ENCODE assay signal across 14 mouse cellular contexts in the genomic region with DNA sequence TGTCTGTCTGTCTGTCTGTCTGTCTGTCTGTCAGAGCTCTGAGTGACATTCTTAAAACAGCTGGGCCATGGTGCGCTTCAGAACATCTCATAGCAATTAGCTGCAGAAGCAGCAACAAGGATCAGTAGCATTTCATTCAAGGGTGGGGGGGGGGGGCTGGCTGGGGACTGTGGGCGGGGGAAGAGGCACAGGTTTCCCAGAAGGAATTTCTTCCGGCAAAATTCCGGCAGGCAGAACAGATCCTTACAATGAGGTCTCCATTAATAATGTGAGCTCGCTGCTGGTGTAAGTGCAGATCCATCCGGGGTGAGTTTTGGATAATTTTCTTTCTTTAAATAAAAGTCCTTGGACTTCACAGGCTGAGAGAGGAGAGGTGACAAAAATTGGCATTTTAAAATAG. TPM values are rescaled to one million over a fixed set of nuclear protein-coding genes. Genes with fewer than 3 reads are reported as not detected.
DNase-seq lines count a peak whose midpoint lies in the region; ATAC-seq and TF ChIP-seq lines count a peak whose summit lies in the region.
"Had no signal": no experiment of that assay in that cellular context is flagged by ENCODE, and none has a peak within 500 bp of the region (broad histone marks: within the 10 kb centered on the region; RNA-seq: fewer than 3 reads in every experiment).

No protein-coding gene starts in this region.

- WGBS in heart, embryonic 15.5 days, result 20% methylated on average over 6 of the region's 6 CpGs
- 6% methylated on average over 5 of the region's 6 CpGs for WGBS in forebrain, embryonic 13.5 days
- 9% methylated on average over 6 of the region's 6 CpGs for WGBS in midbrain, embryonic 15.5 days
- WGBS in liver, embryonic 11.5 days, result 44% methylated on average over 6 of the region's 6 CpGs

- H3K9me3 ChIP-seq in heart, embryonic 15.5 days (replicated peaks), result no peaks in the 10 kb centered on the region
- H3K9me3 ChIP-seq in forebrain, embryonic 13.5 days (replicated peaks), result no peaks in the 10 kb centered on the region
- no peaks in the 10 kb centered on the region for H3K9me3 ChIP-seq in midbrain, embryonic 15.5 days
- no peaks in the 10 kb centered on the region for H3K9me3 ChIP-seq in liver, embryonic 11.5 days (ENCODE audit: control insufficient read depth, low read length)
- H3K9me3 ChIP-seq: limb, embryonic 15.5 days; stomach, embryonic 15.5 days had no signal

- H3K36me3 ChIP-seq in heart, embryonic 15.5 days, result no peaks in the 10 kb centered on the region
- no peaks in the 10 kb centered on the region for H3K36me3 ChIP-seq in forebrain, embryonic 13.5 days (ENCODE audit: poor library complexity, severe bottlenecking)
- no peaks in the 10 kb centered on the region for H3K36me3 ChIP-seq in midbrain, embryonic 15.5 days (replicated peaks)
- no peaks in the 10 kb centered on the region for H3K36me3 ChIP-seq in liver, embryonic 11.5 days (ENCODE audit: control insufficient read depth, insufficient read depth, low read length)
- H3K36me3 ChIP-seq: limb, embryonic 15.5 days; stomach, embryonic 15.5 days had no signal

- no peak for ATAC-seq in heart, embryonic 15.5 days (replicated peaks; ENCODE audit: insufficient number of reproducible peaks, insufficient read depth, low FRiP score, low read depth)
- ATAC-seq in forebrain, embryonic 13.5 days, result no peak
- no peak for ATAC-seq in midbrain, embryonic 15.5 days (replicated peaks)
- no peak for ATAC-seq in liver, embryonic 11.5 days (replicated peaks; ENCODE audit: low FRiP score)
- ATAC-seq: lung, postnatal 0 days had no signal

- no peak for DNase-seq in heart, adult 9 months (ENCODE audit: low spot score in 2 of 2)
- peak; percentile 9 for DNase-seq in brain, embryonic 14.5 days (ENCODE audit: low read depth)
- DNase-seq in urinary bladder, postnatal 10 days (ENCODE audit: low spot score), result no peak
- DNase-seq in lung, adult 18-20 months, result no peak
- no peak for DNase-seq in liver, embryonic 11.5 days (ENCODE audit: low spot score)
- DNase-seq: kidney, adult 8-10 months had no signal

- H3K4me2 ChIP-seq in heart, embryonic 15.5 days, result 0 out of 2 replicates have a peak overlapping the region, but pooled peaks have one; percentile 32
- H3K4me2 ChIP-seq in forebrain, embryonic 13.5 days, result peak overlapping the region; percentile 22; the same call in 1 of the 2 replicates
- peak overlapping the region; percentile 46; the same call in 1 of the 2 replicates for H3K4me2 ChIP-seq in midbrain, embryonic 15.5 days
- H3K4me2 ChIP-seq in liver, embryonic 11.5 days, result no peak overlapping the region
- H3K4me2 ChIP-seq: limb, embryonic 15.5 days; stomach, embryonic 15.5 days had no signal

- no peak overlapping the region for H3K4me3 ChIP-seq in heart, embryonic 15.5 days
- H3K4me3 ChIP-seq in forebrain, embryonic 13.5 days, result no peak overlapping the region
- H3K4me3 ChIP-seq in midbrain, embryonic 15.5 days, result 0 out of 2 replicates have a peak overlapping the region, but pooled peaks have one; percentile 8
- no peak overlapping the region for H3K4me3 ChIP-seq in liver, embryonic 11.5 days (ENCODE audit: low read depth, low read length)
- H3K4me3 ChIP-seq: limb, embryonic 15.5 days; myocyte; stomach, embryonic 15.5 days had no signal

- H3K4me1 ChIP-seq in heart, embryonic 15.5 days (replicated peaks), result peaks cover 27% of the 10 kb centered on the region
- peaks cover 27% of the 10 kb centered on the region for H3K4me1 ChIP-seq in forebrain, embryonic 13.5 days
- H3K4me1 ChIP-seq in midbrain, embryonic 15.5 days, result peaks cover 34% of the 10 kb centered on the region
- H3K4me1 ChIP-seq in liver, embryonic 11.5 days (replicated peaks; ENCODE audit: control insufficient read depth, insufficient read depth, low read length), result peaks cover 20% of the 10 kb centered on the region

- TF ChIP-seq POLR2A in brain, embryonic 14.5 days (IDR thresholded peaks at IDR 0.05; ENCODE audit: borderline replicate concordance, extremely low read depth, insufficient read depth, insufficient read length, poor library complexity, severe bottlenecking), result no peak

- no peak for TF ChIP-seq CTCF in brain, embryonic 14.5 days (IDR thresholded peaks at IDR 0.05; ENCODE audit: borderline replicate concordance, extremely low read depth, insufficient read depth, insufficient read length)

- H3K27ac ChIP-seq in heart, embryonic 15.5 days, result no peak overlapping the region
- H3K27ac ChIP-seq in forebrain, embryonic 13.5 days, result no peak overlapping the region
- no peak overlapping the region for H3K27ac ChIP-seq in midbrain, embryonic 15.5 days
- no peak overlapping the region for H3K27ac ChIP-seq in liver, embryonic 11.5 days (ENCODE audit: low read depth, low read length)
- H3K27ac ChIP-seq: limb, embryonic 15.5 days; stomach, embryonic 15.5 days had no signal

- H3K9ac ChIP-seq in heart, embryonic 15.5 days, result no peak overlapping the region
- no peak overlapping the region for H3K9ac ChIP-seq in forebrain, embryonic 13.5 days
- no peak overlapping the region for H3K9ac ChIP-seq in midbrain, embryonic 15.5 days
- no peak overlapping the region for H3K9ac ChIP-seq in liver, embryonic 11.5 days (ENCODE audit: low read depth, low read length)
- H3K9ac ChIP-seq: limb, embryonic 15.5 days; stomach, embryonic 15.5 days had no signal

- no peaks in the 10 kb centered on the region for H3K27me3 ChIP-seq in heart, embryonic 15.5 days
- no peaks in the 10 kb centered on the region for H3K27me3 ChIP-seq in forebrain, embryonic 13.5 days
- no peaks in the 10 kb centered on the region for H3K27me3 ChIP-seq in midbrain, embryonic 15.5 days (replicated peaks)
- no peaks in the 10 kb centered on the region for H3K27me3 ChIP-seq in liver, embryonic 11.5 days (replicated peaks; ENCODE audit: control insufficient read depth, insufficient read depth, low read length)
- H3K27me3 ChIP-seq: limb, embryonic 15.5 days; stomach, embryonic 15.5 days had no signal

RNA-seq across cellular contexts. Expression of a gene that starts 40.0 kb away (rescaled TPM):
- polyA plus RNA-seq in heart, embryonic 15.5 days (2015; fragmentation: Nextera tagmentation; extraction: Ambion mirVana), result 30.9 and 33.7 TPM in 2 replicates
- 58.6 and 110 TPM in 2 replicates for polyA plus RNA-seq in brain, embryonic 14.5 days (2012; rRNA removed)
- 35.7 and 39.3 TPM in 2 replicates for polyA plus RNA-seq in forebrain, embryonic 13.5 days (2015; fragmentation: Nextera tagmentation; extraction: Ambion mirVana)
- 39.7 and 43.6 TPM in 2 replicates for polyA plus RNA-seq in midbrain, embryonic 15.5 days (2015; fragmentation: Nextera tagmentation; extraction: Ambion mirVana)
- polyA plus RNA-seq in liver, embryonic 11.5 days (2014; fragmentation: Nextera tagmentation; extraction: Ambion mirVana), result 25.4 and 33.8 TPM in 2 replicates

RNA-seq across cellular contexts. Expression of a gene that starts 49.9 kb away (rescaled TPM):
- polyA plus RNA-seq in heart, embryonic 15.5 days (2015; fragmentation: Nextera tagmentation; extraction: Ambion mirVana), result 0.10 TPM in 1 of 2 replicates, not detected in the other
- polyA plus RNA-seq in brain, embryonic 14.5 days (2012; rRNA removed), result not detected in 2 replicates
- not detected in 2 replicates for polyA plus RNA-seq in forebrain, embryonic 13.5 days (2015; fragmentation: Nextera tagmentation; extraction: Ambion mirVana)
- not detected in 2 replicates for polyA plus RNA-seq in midbrain, embryonic 15.5 days (2015; fragmentation: Nextera tagmentation; extraction: Ambion mirVana)
- 1.1 and 1.4 TPM in 2 replicates for polyA plus RNA-seq in liver, embryonic 11.5 days (2014; fragmentation: Nextera tagmentation; extraction: Ambion mirVana)
- polyA plus RNA-seq: heart, embryonic 14.5 days; limb, embryonic 15.5 days; lung, postnatal 0 days; myocyte had no signal
